Mouse (Mus musculus) liver (tissue): ENCODE measurements around the gene Trim44.

ENCODE experiments used
- DNase-seq: peaks from one replicate; pipeline ENCODE4 v3.0.0-alpha.2; 2020; ENCODE audit warnings: mixed read lengths

Trim44 gene

DNA sequence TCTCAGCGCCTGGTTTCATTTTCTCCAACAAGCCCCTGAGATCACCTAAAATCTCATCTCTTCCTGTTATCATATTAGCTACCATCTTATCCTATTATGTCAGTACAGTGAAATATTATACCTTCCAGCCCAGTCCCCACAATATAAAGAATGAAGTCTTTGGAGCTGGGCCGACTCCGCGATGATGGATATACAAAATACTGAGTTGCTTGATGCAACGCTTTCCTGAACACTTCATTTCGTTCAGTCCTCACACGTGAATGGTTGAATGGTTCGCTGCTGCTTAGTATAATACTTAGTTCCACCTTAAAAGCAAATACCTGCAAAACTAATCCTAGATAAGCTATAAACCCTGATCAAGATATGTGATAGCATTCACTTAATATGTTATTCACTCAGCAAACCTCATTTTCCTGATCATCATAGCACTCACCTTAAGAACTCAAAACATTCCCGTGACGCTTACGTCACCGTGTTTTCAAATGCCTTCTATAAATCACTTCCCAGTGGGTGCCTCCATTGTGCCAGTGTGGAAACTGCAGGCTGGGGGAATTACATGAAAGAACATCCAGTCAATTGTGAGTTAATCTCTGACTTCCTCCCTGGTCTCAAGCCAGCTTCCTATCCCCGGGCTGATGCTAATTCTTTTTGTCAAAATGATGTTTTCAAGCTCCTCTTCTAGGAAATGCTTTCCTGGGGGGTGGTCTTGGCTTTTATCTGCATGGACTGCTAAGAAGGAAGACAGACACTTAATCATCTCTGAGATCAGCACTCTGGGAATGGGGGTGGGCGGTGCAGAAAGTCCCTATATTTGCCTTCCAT is at the start of gene Trim44:
TSS of gene Trim44 (minus strand) at position 466 of the 822 bp plus-strand sequence.
- DNase-seq: peak; percentile 4

DNA sequence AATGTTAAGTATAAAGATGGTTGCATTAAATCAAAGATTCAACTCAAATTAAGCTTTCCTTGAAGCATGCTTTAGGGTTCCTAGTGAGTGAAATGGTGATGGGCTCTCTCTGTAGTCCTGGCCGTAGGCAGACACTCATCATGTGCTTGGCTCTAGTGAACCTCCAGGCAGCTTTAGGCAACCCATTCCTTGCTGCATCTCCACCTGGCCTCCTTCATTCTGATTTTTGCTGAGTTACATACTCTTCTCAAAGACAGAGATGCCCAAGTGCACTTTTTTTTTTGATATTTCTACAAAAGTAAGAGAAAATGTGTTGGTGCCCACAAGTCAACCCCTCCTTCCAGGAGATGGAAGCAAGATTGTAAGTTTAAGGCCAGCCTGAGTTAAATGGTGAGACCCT is 47.5 kb upstream of the Trim44 start:
- no peak for DNase-seq

DNA sequence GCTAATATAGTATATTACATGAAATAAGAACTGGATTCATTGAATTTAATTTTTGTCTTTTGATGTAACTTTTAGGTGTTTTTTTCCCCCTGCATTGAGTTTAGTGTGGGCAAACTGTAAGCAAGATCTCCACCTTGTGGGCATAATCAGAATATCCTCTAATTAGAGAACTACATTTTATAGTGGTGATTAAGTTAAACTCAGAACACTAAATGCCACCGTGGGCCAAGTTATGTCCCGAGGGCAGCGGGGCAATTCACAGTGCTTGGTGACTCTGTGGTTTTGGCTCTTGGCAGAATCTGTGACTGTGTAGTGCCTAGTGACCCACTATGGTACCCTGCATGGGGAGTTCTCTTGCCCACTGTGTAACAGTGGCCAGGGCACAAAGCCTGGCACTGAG is 45.8 kb upstream of the Trim44 start:
- no peak for DNase-seq

DNA sequence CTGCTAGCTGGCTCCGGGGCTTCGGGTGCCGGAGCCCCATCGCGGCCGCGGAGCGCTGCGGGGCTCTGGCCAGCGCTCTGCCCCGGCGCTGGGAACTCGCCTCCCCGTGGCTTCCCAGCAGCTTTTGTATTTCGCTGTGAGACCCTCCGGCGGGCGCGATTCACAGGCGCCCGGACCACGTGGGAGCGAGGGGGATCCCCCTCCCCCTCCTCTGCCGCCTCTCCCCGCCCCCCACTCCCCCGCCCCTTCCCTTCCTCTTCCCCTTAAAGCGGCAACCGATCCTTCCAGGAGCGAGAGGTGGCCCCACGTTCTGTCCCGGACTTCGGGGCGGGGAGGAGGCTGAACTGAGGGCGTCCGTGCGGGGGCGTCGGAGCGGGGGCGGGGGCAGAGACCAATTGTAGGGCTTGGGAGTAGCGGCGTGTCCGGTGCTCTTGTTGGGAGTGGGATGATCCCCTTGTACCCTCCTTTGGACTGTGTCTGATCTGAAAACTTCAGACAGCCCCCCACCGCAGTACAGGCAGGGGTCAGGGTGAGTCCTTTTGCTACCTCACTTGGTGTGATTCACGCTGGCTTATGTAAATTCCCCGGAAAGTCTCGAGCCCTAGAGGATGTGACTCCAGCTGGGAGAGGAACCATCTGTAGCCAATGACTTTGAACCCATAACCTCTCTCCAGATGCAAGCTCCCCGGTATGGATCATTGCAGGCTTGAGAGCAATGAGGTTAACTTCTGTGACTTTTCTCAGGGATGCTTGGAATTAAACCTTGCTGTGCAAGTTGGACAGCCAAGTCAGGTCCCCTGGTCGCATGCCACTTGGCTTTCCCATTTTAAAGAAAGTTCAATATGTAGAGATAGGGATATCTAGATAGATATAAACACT is 44.3 kb upstream of the Trim44 start, which contains the start of gene Fjx1:
TSS of gene Fjx1 (minus strand) at position 829 of the 879 bp plus-strand sequence.
- peak; percentile 55 for DNase-seq

DNA sequence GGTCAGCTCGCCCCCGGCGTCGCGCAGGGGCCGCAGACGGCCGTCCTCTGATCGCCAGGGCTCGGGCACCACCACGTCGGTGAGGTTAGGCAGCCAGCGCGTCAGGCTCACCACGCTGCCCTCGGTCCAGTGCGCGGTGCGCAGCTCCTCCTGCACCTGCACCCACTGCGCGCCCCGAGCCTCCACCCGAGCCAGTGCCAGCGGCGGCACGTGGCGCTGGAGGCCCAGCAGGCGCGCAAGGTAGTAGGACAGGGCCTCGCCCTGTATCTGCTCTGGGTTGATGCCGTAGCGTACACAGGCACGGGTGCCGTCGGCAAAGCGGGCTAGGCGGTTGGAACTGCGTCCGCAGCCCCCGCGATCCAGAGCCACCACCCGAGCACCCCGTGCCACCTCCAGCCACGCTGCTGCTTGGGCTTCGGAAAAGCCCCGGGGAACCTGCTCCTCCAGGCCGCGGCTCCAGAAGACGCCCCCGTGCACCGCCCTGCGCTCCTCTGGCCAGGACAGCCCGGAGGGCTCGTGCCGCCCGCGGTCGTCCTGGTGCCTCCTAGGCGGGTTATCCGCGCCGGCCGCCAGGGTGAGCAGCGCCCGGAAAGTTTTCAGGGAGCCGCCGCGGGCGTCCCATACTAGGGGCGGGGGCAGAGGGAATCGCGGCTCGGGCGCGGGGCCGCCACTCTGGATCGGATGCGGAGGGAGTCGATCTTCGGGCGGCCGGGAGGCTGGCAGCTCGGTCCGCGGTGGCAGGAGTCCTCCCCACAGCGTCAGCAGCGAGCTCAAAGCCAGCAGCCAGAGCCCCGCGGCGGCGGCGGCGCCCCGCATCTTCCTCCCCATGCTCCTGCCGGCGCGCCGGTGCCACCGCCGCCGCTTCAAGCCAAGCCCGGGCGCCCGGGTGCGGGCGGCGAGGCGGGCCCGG is 43.4 kb upstream of the Trim44 start:
- DNase-seq: peak; percentile 16

DNA sequence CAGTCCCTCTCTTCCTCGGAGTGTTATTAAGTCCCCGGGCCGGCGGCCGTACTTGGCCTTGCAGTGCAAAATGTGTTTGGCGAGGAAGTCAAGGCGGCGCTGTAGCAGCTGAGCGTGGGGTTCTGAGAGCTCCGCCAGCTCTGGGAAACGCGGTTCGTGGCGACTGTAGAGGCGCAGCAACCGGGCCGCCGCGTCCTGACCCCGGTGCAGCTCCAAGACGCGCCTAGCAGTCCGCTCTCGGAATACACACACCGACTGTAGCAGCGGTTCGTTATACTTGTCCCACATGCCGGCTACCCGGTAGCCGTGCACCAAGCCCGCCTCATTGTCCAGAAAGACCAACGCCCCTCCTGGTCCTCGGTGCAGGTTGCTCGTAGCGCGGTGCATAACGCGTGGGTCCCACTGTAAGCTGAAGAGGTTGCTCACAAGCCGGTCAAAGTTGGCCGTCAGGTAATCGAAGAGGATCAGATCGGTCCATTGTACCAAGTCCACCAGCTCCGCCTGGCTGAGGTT is 42.7 kb upstream of the Trim44 start:
- DNase-seq: peak; percentile 35

DNA sequence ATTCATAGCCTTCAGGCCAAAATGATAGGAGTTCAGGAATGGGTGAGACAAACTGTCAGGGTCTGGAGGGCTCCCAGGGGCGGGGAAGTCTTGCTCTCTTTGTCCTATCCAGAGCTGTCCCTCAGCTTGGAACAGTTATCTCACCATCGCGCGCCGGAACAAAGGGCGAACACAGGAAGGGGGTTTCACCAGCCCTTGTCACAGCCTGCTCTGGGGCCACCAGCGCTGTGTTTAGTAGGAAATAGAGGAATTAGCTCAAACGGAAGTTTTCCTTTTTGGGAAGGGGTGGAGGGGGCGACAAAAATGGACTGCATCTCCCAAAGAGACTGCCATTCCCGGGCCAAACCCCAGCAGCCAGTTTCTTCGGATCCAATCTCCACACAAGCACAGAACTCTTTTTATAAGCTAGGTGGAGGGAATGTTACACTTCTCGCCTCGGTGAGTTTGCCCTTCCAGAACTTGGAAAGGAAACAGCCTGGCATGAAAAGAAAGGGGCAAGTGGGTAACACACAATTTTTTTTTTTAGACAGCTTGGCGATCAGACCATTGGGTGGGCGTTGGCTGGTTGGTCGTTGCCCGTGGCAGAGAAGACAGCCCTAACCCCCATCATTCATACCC is 42.1 kb upstream of the Trim44 start:
- DNase-seq: peak; percentile 30

DNA sequence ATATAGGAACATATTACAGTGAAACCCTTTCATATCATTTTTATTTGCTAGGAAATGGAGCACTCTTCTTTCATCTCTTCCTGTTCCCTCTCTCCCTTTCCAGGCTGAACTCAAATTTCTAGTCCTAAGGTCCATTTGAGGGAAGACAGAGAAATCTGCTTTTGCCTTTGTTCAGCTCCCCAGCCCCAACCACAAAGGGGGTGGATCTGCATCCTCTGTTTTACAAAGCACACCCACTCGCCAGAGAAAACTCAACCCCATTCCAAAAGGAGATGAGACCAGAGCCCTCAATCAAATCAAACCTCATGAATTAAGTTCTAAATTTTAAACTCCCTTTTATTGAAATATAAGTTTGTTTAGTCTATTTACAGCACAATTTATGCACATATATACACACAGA is 41.4 kb upstream of the Trim44 start:
- no peak for DNase-seq

DNA sequence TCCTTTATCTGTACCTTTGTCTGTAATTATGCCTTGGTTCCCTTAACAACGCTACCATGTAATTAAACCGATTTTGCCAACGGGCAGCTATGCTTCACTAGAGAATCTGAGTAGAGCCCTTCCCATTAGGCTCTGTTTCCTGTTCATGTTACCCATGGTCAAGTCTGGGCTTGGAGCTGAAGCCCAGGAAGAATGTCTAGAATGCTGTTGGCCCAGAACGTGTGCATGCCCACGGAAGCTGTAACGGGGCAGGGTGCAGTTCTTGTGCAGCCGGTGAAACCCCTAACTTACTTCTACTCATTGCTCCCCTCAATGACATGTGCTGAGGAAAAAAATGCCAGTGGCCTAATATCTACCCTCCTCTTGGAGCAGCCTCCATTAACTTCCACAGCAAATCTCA is 40.2 kb upstream of the Trim44 start:
- DNase-seq: no peak

DNA sequence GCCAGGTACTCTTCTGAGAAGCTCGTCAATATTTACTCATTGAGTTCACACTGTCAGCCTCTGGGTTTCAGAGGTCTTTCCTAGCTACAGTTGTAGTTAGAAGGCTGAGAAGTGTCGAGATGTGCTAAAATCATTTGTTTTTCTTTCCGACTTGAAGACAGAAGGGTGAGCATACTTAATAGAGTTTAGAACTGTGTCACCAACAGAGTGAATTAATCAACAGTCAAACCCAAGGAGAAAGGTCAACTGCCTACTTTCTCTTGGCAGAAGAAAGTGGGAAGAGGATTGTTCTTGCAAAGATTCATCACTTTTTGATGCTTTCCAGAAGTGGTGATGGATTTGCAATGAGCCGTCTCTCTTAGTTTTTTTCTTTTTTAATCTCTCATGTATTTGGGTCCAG is 39.2 kb upstream of the Trim44 start:
- DNase-seq: no peak

DNA sequence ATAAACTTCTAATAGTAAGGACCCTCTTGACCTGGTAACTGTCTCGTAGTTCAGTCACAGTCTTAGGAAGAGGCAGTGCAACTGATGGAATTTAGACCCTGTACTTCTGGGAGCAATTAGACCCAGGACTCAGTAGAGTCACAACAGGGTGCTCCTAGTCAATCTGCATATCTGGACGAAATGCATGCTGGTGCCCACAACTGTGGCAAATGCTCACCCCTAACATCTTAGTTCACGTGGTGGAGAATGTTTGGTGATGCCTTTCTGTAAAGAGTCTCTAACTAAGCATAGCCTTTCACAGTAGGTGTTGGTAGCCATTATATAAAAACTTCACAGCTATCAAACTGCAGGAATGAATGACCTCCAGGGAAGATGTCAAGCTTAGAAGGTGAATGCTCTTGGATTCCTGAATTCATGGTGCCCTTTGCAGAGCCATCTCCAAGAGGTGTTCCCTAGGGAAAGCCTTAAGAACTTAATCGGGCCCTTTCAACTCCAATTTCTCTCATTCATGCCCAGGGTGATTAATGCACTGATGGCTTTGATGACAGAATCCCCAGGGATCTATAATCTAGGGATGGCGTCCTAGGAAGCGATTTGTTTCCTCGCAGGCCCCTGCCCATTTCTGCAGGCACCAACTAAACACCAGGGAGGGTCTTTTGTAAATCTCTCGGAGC is 29.9 kb upstream of the Trim44 start:
- DNase-seq: no peak

DNA sequence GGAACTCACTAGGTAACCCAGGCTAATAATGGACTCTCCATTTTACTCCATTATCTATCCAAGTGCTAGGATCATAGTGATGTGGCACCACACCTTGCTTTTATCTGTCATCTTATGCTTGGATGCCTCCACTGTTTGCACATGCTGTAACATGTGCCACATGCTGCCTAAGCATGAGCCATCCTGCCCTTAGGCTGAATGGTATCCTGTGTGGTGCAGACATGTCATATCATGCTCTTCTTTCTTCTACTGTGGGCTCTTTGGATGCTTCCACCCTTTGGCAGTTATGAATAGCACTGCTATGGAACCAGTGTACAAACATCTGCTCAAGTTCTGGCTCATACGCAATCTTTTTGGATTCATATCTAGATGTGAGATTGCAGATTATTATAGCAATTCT is 26.3 kb upstream of the Trim44 start:
- no peak for DNase-seq

DNA sequence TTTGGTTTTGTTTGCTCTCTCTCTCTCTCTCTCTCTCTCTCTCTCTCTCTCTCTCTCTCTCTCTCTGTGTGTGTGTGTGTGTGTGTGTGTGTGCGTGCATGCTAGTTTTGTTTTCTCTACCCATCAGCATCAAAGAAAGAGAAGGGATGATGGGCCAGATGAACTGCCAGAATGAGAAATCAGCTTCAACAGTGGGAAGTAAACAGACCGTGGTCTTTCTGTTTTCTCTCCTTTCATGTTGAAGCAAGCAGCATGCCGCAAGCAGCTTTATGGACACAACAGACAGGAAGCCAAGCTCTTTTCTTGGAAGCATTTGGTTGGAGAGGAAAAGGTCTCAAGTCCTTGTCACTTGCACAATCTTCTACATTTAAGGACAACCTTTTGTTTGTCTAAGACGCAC is 23.5 kb upstream of the Trim44 start:
- no peak for DNase-seq

DNA sequence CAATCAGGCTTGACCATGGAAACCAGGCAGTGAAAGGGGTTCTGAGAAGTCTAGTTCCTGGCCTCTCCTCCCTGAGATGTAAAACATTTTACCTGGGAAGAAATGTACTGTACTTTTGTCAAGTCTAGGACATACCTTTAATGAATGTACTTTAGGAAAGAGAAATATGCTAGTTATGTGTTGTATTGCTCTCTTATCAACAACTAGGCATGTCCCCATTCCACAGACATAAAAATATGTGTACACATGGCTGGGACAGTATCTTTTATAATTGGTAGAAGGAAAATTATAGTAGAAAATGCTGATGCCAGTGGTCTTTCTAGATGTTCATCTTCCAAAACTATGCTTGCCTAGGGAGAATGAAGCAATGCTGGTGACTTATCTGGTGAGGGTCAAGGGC is 20.3 kb upstream of the Trim44 start:
- DNase-seq: no peak

DNA sequence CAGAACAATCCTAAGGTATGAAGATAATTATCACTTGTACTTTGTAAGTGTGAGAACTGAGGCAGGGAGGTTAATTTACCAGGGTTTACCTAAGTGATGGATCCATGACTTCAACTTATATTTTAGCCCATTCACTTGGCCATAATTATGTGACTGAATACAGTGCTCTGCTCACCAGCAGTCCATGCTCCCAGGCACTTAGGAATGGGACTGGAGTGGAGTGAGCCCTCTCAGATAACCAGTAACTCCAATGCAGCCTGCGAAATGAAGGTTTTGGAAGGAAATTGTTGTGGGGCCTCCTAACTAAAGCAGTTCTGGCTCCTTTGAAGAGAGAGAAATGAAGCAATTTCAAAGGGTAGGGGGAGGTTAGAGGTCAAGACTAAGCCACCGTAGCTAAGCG is 18.8 kb upstream of the Trim44 start:
- DNase-seq: no peak

DNA sequence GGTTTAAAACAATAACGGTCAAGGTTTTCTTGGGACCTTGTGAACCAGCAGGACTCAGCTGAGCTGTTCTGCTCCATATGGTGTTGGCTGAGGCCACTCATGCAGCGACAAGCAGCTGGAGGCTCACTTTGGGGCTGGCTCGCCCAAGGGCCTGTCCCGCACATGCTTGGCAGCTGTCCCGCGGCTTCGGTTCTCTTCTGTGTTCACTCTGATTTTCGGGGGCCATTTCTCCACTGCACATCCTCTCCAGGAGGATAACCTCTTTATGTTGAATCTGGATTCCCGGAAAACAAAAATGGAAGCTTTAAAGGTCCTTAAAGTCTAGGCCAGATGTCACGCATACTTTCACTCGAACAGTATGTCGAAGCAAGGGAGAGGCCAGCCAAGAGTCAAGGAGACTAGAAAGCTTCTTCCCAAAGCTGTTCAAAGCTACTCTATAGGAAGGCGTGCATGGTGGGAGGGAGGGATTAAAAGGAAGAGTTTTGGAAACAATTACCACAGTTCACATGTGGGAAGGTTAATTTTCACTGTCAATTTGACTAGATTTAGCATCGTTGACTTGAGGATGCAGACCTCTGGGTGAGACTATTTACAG is 8.6 kb upstream of the Trim44 start:
- no peak for DNase-seq

DNA sequence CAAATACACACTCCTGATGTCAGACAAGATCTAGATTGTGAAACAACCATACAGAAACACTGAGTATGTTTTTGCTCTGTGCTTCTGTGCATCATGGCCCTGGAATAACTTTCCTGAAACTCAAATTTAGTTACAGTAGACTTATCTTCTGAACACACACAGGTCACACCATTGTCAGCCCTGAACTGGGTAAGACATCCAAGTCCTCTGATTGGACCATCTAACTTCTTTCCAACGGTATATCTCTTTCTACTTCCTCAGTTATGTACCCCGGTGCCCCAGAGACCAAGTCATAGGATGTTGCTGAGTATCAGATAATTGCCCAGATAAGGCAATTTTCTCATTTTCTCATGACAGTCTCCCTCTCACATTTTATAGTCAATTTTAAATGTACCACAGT is 5.1 kb upstream of the Trim44 start:
- no peak for DNase-seq

DNA sequence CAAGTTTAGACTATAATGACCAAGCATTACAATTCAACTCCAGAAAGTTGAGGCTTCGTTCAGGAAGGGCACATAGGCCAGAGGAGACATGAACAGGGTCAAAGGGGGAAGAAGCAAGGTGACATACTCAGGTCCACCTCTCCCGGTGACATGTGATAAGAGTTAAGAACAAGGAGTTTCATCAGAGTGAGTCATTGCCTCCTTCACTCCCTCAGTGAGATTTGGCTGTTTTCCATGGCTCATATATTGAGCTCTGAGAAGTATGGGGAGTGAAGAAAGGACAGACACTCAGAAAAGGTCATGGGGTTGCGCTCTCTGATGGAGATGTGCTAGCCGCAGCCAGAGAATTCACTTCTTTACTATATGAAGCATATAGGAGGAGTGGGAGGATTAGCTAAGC is 3.0 kb upstream of the Trim44 start:
- no peak for DNase-seq

DNA sequence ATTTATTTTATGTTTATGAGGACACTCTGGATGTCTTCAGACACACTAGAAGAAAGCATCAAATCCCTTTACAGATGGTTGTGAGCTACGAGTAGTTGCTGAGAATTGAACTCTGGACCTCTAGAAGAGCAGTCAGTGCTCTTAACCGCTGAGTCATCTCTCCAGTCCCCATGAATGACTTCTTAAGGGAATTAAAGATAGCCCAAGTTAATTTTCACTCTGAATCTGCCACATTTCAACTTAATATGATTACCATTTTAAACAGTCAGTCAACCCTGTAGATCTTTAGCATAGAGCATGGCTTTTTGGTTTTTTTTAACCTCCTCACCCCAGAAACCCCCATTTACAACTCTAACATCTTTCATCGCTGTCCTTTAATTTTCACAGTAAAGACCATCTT is 2.1 kb upstream of the Trim44 start:
- DNase-seq: no peak

DNA sequence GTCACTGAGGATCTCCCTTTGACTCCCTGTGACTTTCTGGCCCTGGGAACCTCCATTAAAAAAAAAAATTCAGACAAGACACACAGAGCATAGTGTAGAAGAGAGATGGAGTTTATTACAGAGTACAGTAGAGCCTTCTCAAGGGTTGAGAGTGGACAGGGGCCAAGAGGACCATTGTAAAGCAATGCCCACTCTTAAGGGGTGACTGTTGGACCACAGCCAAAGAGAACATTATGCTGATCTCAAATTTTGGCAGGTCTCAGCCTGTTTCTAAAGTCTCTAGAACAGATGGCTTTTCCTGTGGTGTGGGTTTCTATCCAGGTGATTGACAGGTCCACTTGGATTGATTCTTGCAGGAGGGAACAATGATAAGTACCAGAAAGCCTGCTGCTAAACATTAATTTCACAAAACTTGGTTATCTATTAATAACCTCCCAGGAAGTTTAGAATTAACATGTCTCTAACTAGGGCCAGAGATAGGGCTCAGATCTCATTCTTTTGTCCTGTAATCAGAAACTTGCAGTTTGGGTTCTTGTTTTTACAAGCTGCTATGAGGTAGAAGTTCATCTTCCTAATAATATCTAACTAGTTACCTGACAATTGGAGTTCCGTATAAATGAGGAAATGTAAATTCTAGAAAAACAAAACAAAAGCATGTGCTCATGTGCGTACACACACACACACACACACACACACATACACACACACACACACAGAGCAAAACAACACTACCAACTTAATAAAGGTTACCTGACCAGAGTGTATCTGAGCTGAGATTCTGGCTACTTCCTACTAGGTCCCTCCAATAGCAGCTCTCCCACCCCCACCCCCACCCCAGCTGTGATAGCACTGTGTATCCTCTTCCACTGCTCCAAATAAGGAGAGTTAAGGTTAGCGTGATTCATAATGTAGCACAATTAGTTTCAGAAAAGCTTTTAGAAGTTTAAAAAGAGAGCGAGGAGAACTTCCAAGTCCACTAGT is 1.0 kb downstream of the Trim44 start:
- DNase-seq: no peak
